Mouse (Mus musculus) testis, adult 2 months (tissue): ENCODE measurements around the gene Ngp.

Experiments used
- CTCF ChIP-seq: fragments of 200-500 bp; IDR thresholded peaks from 2 replicates; pipeline ENCODE4 v1.5.1; 2012; ENCODE audit warnings: low read depth, mild to moderate bottlenecking, inconsistent platforms, low read length, moderate library complexity; ENCODE audit not compliant: control insufficient read depth, insufficient read depth, insufficient replicate concordance
- POLR2A ChIP-seq: fragments of 200-500 bp; IDR thresholded peaks from 2 replicates; pipeline ENCODE4 v1.6.1; 2012; ENCODE audit warnings: low read depth, mild to moderate bottlenecking, inconsistent platforms, low read length, moderate library complexity; ENCODE audit not compliant: control insufficient read depth

- TF ChIP-seq CTCF (no peak), POLR2A (no peak)
Measured at GRCm38 (mm10) chr9:110400650-110401049, 18.9 kb upstream of the Ngp start.
